Mouse (Mus musculus): ENCODE data around the gene Tmem41b. TPM values are rescaled to one million over a fixed set of nuclear protein-coding genes. Genes with fewer than 3 reads are reported as not detected.

Tmem41b gene
- total and polyA plus RNA-seq, 3 experiments = 45.9 to 86.9 TPM; not detected in 1

DNA sequence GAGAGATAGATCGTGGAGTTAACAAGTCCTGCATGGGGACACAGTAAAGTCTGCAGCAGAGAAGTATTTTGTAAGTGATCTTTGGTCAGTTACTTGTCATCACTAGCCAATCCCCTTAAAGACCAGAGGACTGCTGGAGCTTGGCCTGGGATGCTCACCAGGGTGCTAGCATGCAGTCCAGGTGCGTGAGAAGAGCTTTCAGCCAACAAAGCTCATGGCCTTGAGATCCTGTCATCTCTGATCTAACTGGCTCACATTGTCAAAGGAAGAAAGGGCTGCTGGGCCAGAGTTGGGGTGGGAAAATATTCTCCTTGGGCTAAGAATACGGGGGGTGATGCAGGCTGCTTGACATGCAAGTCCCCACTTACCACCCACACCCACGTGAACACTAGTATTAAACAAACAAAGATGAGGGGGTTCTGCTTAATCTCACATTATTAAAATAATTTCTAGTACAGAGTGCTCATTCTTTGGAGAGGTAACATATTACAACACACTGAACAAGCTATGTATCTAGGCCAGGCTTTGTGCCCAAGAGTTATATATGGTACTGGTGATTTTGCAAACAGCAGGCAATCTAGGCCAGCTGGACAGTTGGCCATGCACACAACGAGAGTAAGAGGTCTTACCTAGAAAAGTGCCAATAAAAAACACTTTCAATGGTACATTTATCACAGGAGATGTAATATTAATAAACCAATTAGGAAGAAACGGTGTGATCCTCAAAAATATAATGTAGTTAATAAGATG, 10.6 kb downstream of the Tmem41b start:
- H3K36me3 ChIP-seq (ENCODE audit: control insufficient read depth in 1 of 2, insufficient read depth in 2 of 2, low read length in 2 of 2) = peaks cover 0 to 31% of the 10 kb centered on the region in 2 experiments; a peak in 2 of 4 replicates
- no peaks in the 10 kb centered on the region for H3K9me3 ChIP-seq (replicated peaks; ENCODE audit: insufficient read depth, low read length)
- H3K4me1 ChIP-seq (ENCODE audit: control insufficient read depth in 1 of 2, insufficient read depth in 2 of 2, low read length in 2 of 2) = no peaks in the 10 kb centered on the region
- no peak overlapping the region for H3K27ac ChIP-seq (ENCODE audit: control insufficient read depth, low read depth, low read length)
- no peaks in the 10 kb centered on the region for H3K79me2 ChIP-seq (ENCODE audit: control insufficient read depth, insufficient read depth, low read length, poor library complexity)
- H3K9ac ChIP-seq (ENCODE audit: control insufficient read depth, low read depth, low read length, poor library complexity, severe bottlenecking) = no peak overlapping the region
- no peak for TF ChIP-seq ZNF384 (IDR thresholded peaks at IDR 0.05; ENCODE audit: low read depth, low read length)
- no peak for TF ChIP-seq E2F4 (IDR thresholded peaks at IDR 0.05; ENCODE audit: borderline replicate concordance, low read depth, low read length)
- TF ChIP-seq MYB (IDR thresholded peaks at IDR 0.05; ENCODE audit: low read depth, low read length) = no peak
- no peak for TF ChIP-seq TCF12 (IDR thresholded peaks at IDR 0.05; ENCODE audit: low read depth, low read length)
- no peak for DNase-seq (ENCODE audit: low read depth, low spot score)
- H3K4me3 ChIP-seq (ENCODE audit: control insufficient read depth in 1 of 2, insufficient read depth in 1 of 2, low read depth in 2 of 2, low read length in 2 of 2) = no peak overlapping the region
- no peaks in the 10 kb centered on the region for H3K27me3 ChIP-seq (ENCODE audit: control insufficient read depth in 1 of 2, insufficient read depth in 2 of 2, low read length in 2 of 2)

DNA sequence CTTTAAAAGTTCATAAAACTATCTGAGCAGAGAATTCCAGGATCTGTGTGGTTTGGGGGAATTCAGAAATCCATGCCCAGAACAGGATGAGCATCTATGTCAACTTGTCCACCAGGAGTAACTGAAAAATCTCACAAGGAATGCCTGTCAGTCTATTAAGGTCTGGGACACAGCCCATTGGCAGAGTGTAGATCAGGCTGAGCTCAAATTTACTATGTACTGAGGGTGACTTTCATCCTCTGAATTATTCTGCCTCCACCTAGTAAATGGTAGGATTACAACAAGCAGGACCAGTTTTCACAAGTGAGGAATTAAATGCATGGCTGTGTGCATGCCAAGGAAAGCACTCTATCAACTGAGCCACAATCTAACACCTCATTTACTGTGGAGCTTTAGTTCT, 17.2 kb downstream of the Tmem41b start:
- Histone ChIP-seq H3K79me2 (ENCODE audit: control insufficient read depth, insufficient read depth, low read length, poor library complexity) (no peaks in the 10 kb centered on the region), H3K36me3 (ENCODE audit: control insufficient read depth in 1 of 2, insufficient read depth in 2 of 2, low read length in 2 of 2) (peaks cover 5 to 6% of the 10 kb centered on the region in 2 experiments; a peak in 3 of 4 replicates), H3K4me3 (ENCODE audit: control insufficient read depth in 1 of 2, insufficient read depth in 1 of 2, low read depth in 2 of 2, low read length in 2 of 2) (no peak overlapping the region), H3K9ac (ENCODE audit: control insufficient read depth, low read depth, low read length, poor library complexity, severe bottlenecking) (no peak overlapping the region), H3K27ac (ENCODE audit: control insufficient read depth, low read depth, low read length) (no peak overlapping the region), H3K4me1 (ENCODE audit: control insufficient read depth in 1 of 2, insufficient read depth in 2 of 2, low read length in 2 of 2) (peaks cover 2 to 7% of the 10 kb centered on the region in 2 experiments; a peak in 2 of 4 replicates), H3K9me3 (replicated peaks; ENCODE audit: insufficient read depth, low read length) (no peaks in the 10 kb centered on the region), H3K27me3 (ENCODE audit: control insufficient read depth in 1 of 2, insufficient read depth in 2 of 2, low read length in 2 of 2) (no peaks in the 10 kb centered on the region)
- DNase-seq (ENCODE audit: low read depth, low spot score) = no peak
- TF ChIP-seq NELFE (IDR thresholded peaks at IDR 0.05; ENCODE audit: low read depth, low read length) = no peak
- no peak for TF ChIP-seq MAFK (IDR thresholded peaks at IDR 0.05; ENCODE audit: borderline replicate concordance, low read depth, low read length)
- TF ChIP-seq BHLHE40 (IDR thresholded peaks at IDR 0.05; ENCODE audit: borderline replicate concordance, low read depth, low read length) = no peak
- TF ChIP-seq USF2 (IDR thresholded peaks at IDR 0.05; ENCODE audit: borderline replicate concordance in 1 of 2, insufficient read depth in 1 of 2, low read depth in 1 of 2, low read length in 2 of 2) = no peak
- peak; percentile 26; the same call in 1 of the 2 replicates for TF ChIP-seq ZNF384 (IDR thresholded peaks at IDR 0.05; ENCODE audit: low read depth, low read length)
- TF ChIP-seq KAT2A (conservative IDR thresholded peaks at IDR 0.05; ENCODE audit: low read depth, low read length) = no peak
- no peak for TF ChIP-seq MYC (IDR thresholded peaks at IDR 0.05; ENCODE audit: low read depth, low read length)

DNA sequence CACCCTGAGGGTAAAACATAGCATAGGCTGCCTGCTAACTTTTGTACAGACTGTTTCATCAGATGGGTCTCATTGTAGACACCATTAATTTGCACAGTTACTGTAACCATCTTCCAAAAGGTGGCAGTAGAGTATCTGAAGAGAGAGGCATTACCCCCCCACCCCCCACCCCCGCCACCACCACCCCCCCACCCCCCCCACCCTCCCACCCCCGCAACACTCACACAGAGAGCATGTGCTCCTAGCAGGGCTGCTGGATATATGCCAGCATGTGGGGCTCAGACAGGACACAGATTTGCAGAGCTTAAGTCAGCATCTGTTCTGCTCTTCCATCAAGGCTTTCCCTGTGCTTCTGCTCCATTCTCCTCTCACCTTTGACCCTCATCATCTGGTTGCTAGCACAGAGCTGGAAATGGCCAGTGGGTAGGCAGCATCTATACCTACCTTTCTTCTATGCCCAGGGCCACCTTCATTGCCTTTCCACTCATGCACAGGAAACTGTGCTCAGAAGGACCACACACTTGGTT, 17.7 kb downstream of the Tmem41b start:
- Histone ChIP-seq H3K4me1 (ENCODE audit: control insufficient read depth in 1 of 2, insufficient read depth in 2 of 2, low read length in 2 of 2) (peaks cover 2 to 7% of the 10 kb centered on the region in 2 experiments; a peak in 2 of 4 replicates), H3K9me3 (replicated peaks; ENCODE audit: insufficient read depth, low read length) (no peaks in the 10 kb centered on the region), H3K27ac (ENCODE audit: control insufficient read depth, low read depth, low read length) (no peak overlapping the region), H3K27me3 (ENCODE audit: control insufficient read depth in 1 of 2, insufficient read depth in 2 of 2, low read length in 2 of 2) (no peaks in the 10 kb centered on the region), H3K4me3 (ENCODE audit: control insufficient read depth in 1 of 2, insufficient read depth in 1 of 2, low read depth in 2 of 2, low read length in 2 of 2) (no peak overlapping the region), H3K79me2 (ENCODE audit: control insufficient read depth, insufficient read depth, low read length, poor library complexity) (no peaks in the 10 kb centered on the region), H3K9ac (ENCODE audit: control insufficient read depth, low read depth, low read length, poor library complexity, severe bottlenecking) (no peak overlapping the region), H3K36me3 (ENCODE audit: control insufficient read depth in 1 of 2, insufficient read depth in 2 of 2, low read length in 2 of 2) (peaks cover 5 to 6% of the 10 kb centered on the region in 2 experiments; a peak in 3 of 4 replicates)
- DNase-seq (ENCODE audit: low read depth, low spot score) = peak; percentile 47
- TF ChIP-seq CTCF (IDR thresholded peaks at IDR 0.05 in 2 of 3, conservative IDR thresholded peaks at IDR 0.05 in 1 of 3; ENCODE audit: control insufficient read depth in 1 of 3, insufficient read depth in 1 of 3, low read depth in 2 of 3, low read length in 3 of 3, poor library complexity in 1 of 3, severe bottlenecking in 1 of 3) (peak in 2 of 3 experiments; percentile 18 to 40; a peak in 3 of 6 replicates), MAZ (IDR thresholded peaks at IDR 0.05; ENCODE audit: low read depth, low read length) (no peak), MYB (IDR thresholded peaks at IDR 0.05; ENCODE audit: low read depth, low read length) (no peak), MYC (IDR thresholded peaks at IDR 0.05; ENCODE audit: low read depth, low read length) (no peak), RAD21 (IDR thresholded peaks at IDR 0.05; ENCODE audit: low read depth, low read length) (peak; percentile 14; the same call in 1 of the 2 replicates), NELFE (IDR thresholded peaks at IDR 0.05; ENCODE audit: low read depth, low read length) (no peak), TAL1 (IDR thresholded peaks at IDR 0.05; ENCODE audit: low read length) (no peak), POLR2A (IDR thresholded peaks at IDR 0.05; ENCODE audit: control insufficient read depth in 1 of 2, insufficient read depth in 1 of 2, low read depth in 1 of 2, low read length in 2 of 2, poor library complexity in 1 of 2) (no peak), RCOR1 (IDR thresholded peaks at IDR 0.05; ENCODE audit: low read depth, low read length) (no peak), SMC3 (IDR thresholded peaks at IDR 0.05; ENCODE audit: low read depth, low read length) (peak; percentile 13; the same call in 1 of the 2 replicates)

Data from MEL (cell line).